ENCODE assay signal across 14 mouse cellular contexts in genomic region chrX:82613361-82613760, GRCm38 (mm10).
DNase-seq lines count a peak whose midpoint lies in the region; ATAC-seq and TF ChIP-seq lines count a peak whose summit lies in the region.
"Had no signal": no experiment of that assay in that cellular context is flagged by ENCODE, and none has a peak within 500 bp of the region (broad histone marks: within the 10 kb centered on the region; RNA-seq: fewer than 3 reads in every experiment).

No protein-coding gene starts in this region.

- DNase-seq in hindbrain, postnatal 0 days (ENCODE audit: low spot score): peak; percentile 1
- no peak for DNase-seq in hindbrain, embryonic 10.5 days (ENCODE audit: low spot score)
- no peak for DNase-seq in lung, postnatal 0 days (ENCODE audit: low spot score)
- no peak for DNase-seq in lung, adult 18-20 months
- DNase-seq in R1 (ENCODE audit: low read depth, low spot score): peak; percentile 24
- DNase-seq in retina, adult 2 months (ENCODE audit: low read depth, low spot score): peak; percentile 0
- DNase-seq in thymus, adult 2 months: no peak
- no peak for DNase-seq in natural killer cell, adult 2 months (ENCODE audit: low spot score in 2 of 2)
- DNase-seq: adrenal gland, adult 8-10 months; gastrocnemius, postnatal 10 days; kidney, postnatal 10 days had no signal

- H3K36me3 ChIP-seq in hindbrain, postnatal 0 days (ENCODE audit: insufficient read depth, low read length): no peaks in the 10 kb centered on the region
- H3K36me3 ChIP-seq in hindbrain, embryonic 10.5 days: no peaks in the 10 kb centered on the region
- H3K36me3 ChIP-seq in lung, postnatal 0 days (ENCODE audit: insufficient read depth, low read length): no peaks in the 10 kb centered on the region
- no peaks in the 10 kb centered on the region for H3K36me3 ChIP-seq in thymus, adult 2 months (ENCODE audit: control insufficient read depth, insufficient read depth, low read length)
- H3K36me3 ChIP-seq: heart, embryonic 13.5 days; midbrain, embryonic 12.5 days; neural tube, embryonic 15.5 days had no signal

- no peak overlapping the region for H3K4me3 ChIP-seq in hindbrain, postnatal 0 days (ENCODE audit: low read length)
- H3K4me3 ChIP-seq in hindbrain, embryonic 10.5 days: no peak overlapping the region
- H3K4me3 ChIP-seq in lung, postnatal 0 days (ENCODE audit: low read depth, low read length): no peak overlapping the region
- no peak overlapping the region for H3K4me3 ChIP-seq in thymus, adult 2 months (ENCODE audit: control insufficient read depth, insufficient read depth, low read length)
- H3K4me3 ChIP-seq: heart, embryonic 13.5 days; midbrain, embryonic 12.5 days; neural tube, embryonic 15.5 days had no signal

- no peak for TF ChIP-seq EP300 in lung, postnatal 0 days (IDR thresholded peaks at IDR 0.05)

- H3K9ac ChIP-seq in hindbrain, postnatal 0 days (replicated peaks; ENCODE audit: low read length): no peak overlapping the region
- H3K9ac ChIP-seq in lung, postnatal 0 days (replicated peaks; ENCODE audit: low read depth): no peak overlapping the region
- H3K9ac ChIP-seq: heart, embryonic 13.5 days; midbrain, embryonic 12.5 days; neural tube, embryonic 15.5 days had no signal

- no peak for ATAC-seq in hindbrain, postnatal 0 days
- no peak for ATAC-seq in lung, postnatal 0 days

- TF ChIP-seq CTCF in hindbrain, postnatal 0 days (IDR thresholded peaks at IDR 0.05; ENCODE audit: low read depth): peak; percentile 53
- TF ChIP-seq CTCF in lung, postnatal 0 days (IDR thresholded peaks at IDR 0.05): peak; percentile 37
- no peak for TF ChIP-seq CTCF in thymus, adult 2 months (IDR thresholded peaks at IDR 0.05; ENCODE audit: borderline replicate concordance, control insufficient read depth, extremely low read depth, insufficient read depth, low read length, poor library complexity)

- H3K4me2 ChIP-seq in hindbrain, postnatal 0 days (ENCODE audit: low read depth, low read length): no peak overlapping the region
- H3K4me2 ChIP-seq in lung, postnatal 0 days (replicated peaks; ENCODE audit: low read depth, low read length): no peak overlapping the region
- H3K4me2 ChIP-seq: heart, embryonic 13.5 days; midbrain, embryonic 12.5 days; neural tube, embryonic 15.5 days had no signal

- no peaks in the 10 kb centered on the region for H3K9me3 ChIP-seq in hindbrain, postnatal 0 days (ENCODE audit: low read length)
- no peaks in the 10 kb centered on the region for H3K9me3 ChIP-seq in hindbrain, embryonic 10.5 days
- no peaks in the 10 kb centered on the region for H3K9me3 ChIP-seq in lung, postnatal 0 days (ENCODE audit: low read length)
- H3K9me3 ChIP-seq: heart, embryonic 13.5 days; midbrain, embryonic 12.5 days; neural tube, embryonic 15.5 days had no signal

- TF ChIP-seq POLR2A in thymus, adult 2 months (IDR thresholded peaks at IDR 0.05; ENCODE audit: control insufficient read depth, extremely low read depth, insufficient read depth, low read length, poor library complexity): no peak

- WGBS in hindbrain, postnatal 0 days: 48% methylated on average over 2 of the region's 2 CpGs
- WGBS in hindbrain, embryonic 10.5 days: 60% methylated on average over 2 of the region's 2 CpGs
- WGBS in lung, postnatal 0 days: 40% methylated on average over 2 of the region's 2 CpGs
- 47% methylated on average over 2 of the region's 2 CpGs for WGBS in thymus, adult 2 months

- no peaks in the 10 kb centered on the region for H3K4me1 ChIP-seq in hindbrain, postnatal 0 days (ENCODE audit: insufficient read depth, low read length)
- H3K4me1 ChIP-seq in hindbrain, embryonic 10.5 days (replicated peaks): no peaks in the 10 kb centered on the region
- no peaks in the 10 kb centered on the region for H3K4me1 ChIP-seq in lung, postnatal 0 days (ENCODE audit: insufficient read depth, low read depth, low read length)
- no peaks in the 10 kb centered on the region for H3K4me1 ChIP-seq in thymus, adult 2 months (replicated peaks; ENCODE audit: control insufficient read depth, insufficient read depth, low read length)
- H3K4me1 ChIP-seq: heart, embryonic 13.5 days; midbrain, embryonic 12.5 days; neural tube, embryonic 15.5 days had no signal

- H3K27ac ChIP-seq in hindbrain, postnatal 0 days: no peak overlapping the region
- H3K27ac ChIP-seq in hindbrain, embryonic 10.5 days: no peak overlapping the region
- H3K27ac ChIP-seq in lung, postnatal 0 days (ENCODE audit: low read length): no peak overlapping the region
- no peak overlapping the region for H3K27ac ChIP-seq in thymus, adult 2 months (ENCODE audit: control insufficient read depth, insufficient read depth, low read length)
- H3K27ac ChIP-seq: heart, embryonic 13.5 days; midbrain, embryonic 12.5 days; neural tube, embryonic 15.5 days had no signal

- no peaks in the 10 kb centered on the region for H3K27me3 ChIP-seq in hindbrain, postnatal 0 days (ENCODE audit: insufficient read depth, low read length)
- H3K27me3 ChIP-seq in hindbrain, embryonic 10.5 days (ENCODE audit: insufficient read depth, poor library complexity, severe bottlenecking): no peaks in the 10 kb centered on the region
- H3K27me3 ChIP-seq in lung, postnatal 0 days (replicated peaks; ENCODE audit: insufficient read depth, low read length): no peaks in the 10 kb centered on the region
- H3K27me3 ChIP-seq in thymus, adult 2 months (ENCODE audit: control insufficient read depth, insufficient read depth, low read length): no peaks in the 10 kb centered on the region
- H3K27me3 ChIP-seq: heart, embryonic 13.5 days; midbrain, embryonic 12.5 days; neural tube, embryonic 15.5 days had no signal

Comparison
In these comparisons a context has a peak if more than half of its experiments do, and no peak if none do; other contexts are left out.
1. DNase-seq: peak in hindbrain, postnatal 0 days (single experiment), R1 (single experiment) and retina, adult 2 months (single experiment); none in hindbrain, embryonic 10.5 days (single experiment), lung, postnatal 0 days (single experiment), lung, adult 18-20 months (0 of 2), thymus, adult 2 months (single experiment) and natural killer cell, adult 2 months (0 of 2).